Mouse (Mus musculus): ENCODE data around the gene Apeh. TPM values are rescaled to one million over a fixed set of nuclear protein-coding genes. Genes with fewer than 3 reads are reported as not detected.
"Not testable (repeated sequence)": the region's sequence is repeated elsewhere in the genome, so short reads cannot be mapped to it uniquely, and the experiment has no call there.

The Apeh gene
- 57.7 and 57.8 TPM in 2 replicates for polyA plus RNA-seq (2015; fragmentation: Nextera tagmentation; extraction: Ambion mirVana)

GRCm38 (mm10) chr9:108094184-108094941, at the start of gene Apeh:
Apeh (minus strand) TSS chr9:108094606.
- peak within 1 kb of the TSS; percentile 96 for H3K4me2 ChIP-seq
- no peaks in the 10 kb centered on the region for H3K27me3 ChIP-seq
- H3K9ac ChIP-seq, result peak within 1 kb of the TSS; percentile 88
- peak; percentile 90 for ATAC-seq (ENCODE audit: low FRiP score)
- peaks cover 30% of the 10 kb centered on the region for H3K4me1 ChIP-seq (replicated peaks)
- peak within 1 kb of the TSS; percentile 83 for H3K27ac ChIP-seq
- H3K4me3 ChIP-seq, result peak within 1 kb of the TSS; percentile 75
- no peaks in the 10 kb centered on the region for H3K9me3 ChIP-seq
- H3K36me3 ChIP-seq, result peaks cover 53% of the 10 kb centered on the region
- WGBS, result under 1% methylated on average over 52 of the region's 52 CpGs

- WGBS, result 89% methylated on average over 2 of the region's 2 CpGs
- no peak overlapping the region for H3K4me2 ChIP-seq
- peaks cover 8% of the 10 kb centered on the region for H3K4me1 ChIP-seq (replicated peaks)
- no peak overlapping the region for H3K4me3 ChIP-seq
- H3K27ac ChIP-seq, result no peak overlapping the region
- no peaks in the 10 kb centered on the region for H3K9me3 ChIP-seq
- peaks cover 9% of the 10 kb centered on the region for H3K36me3 ChIP-seq
- H3K27me3 ChIP-seq, result no peaks in the 10 kb centered on the region
- H3K9ac ChIP-seq, result no peak overlapping the region
- no peak for ATAC-seq (ENCODE audit: low FRiP score)
Measured at GRCm38 (mm10) chr9:108143470-108143869, 49.1 kb upstream of the Apeh start.

GRCm38 (mm10) chr9:108141387-108141786, 47.0 kb upstream of the Apeh start:
- H3K9ac ChIP-seq, result no peak overlapping the region
- no peak overlapping the region for H3K4me3 ChIP-seq
- H3K4me1 ChIP-seq (replicated peaks), result no peaks in the 10 kb centered on the region
- 91% methylated on average over 10 of the region's 10 CpGs for WGBS
- H3K36me3 ChIP-seq, result peaks cover 30% of the 10 kb centered on the region
- no peaks in the 10 kb centered on the region for H3K27me3 ChIP-seq
- no peak overlapping the region for H3K4me2 ChIP-seq
- H3K9me3 ChIP-seq, result no peaks in the 10 kb centered on the region
- H3K27ac ChIP-seq, result no peak overlapping the region
- no peak for ATAC-seq (ENCODE audit: low FRiP score)

- peaks cover 32% of the 10 kb centered on the region for H3K36me3 ChIP-seq
- 83% methylated on average over 7 of the region's 7 CpGs for whole genome bisulfite sequencing
- no peak overlapping the region for H3K9ac ChIP-seq
- H3K4me3 ChIP-seq, result no peak overlapping the region
- H3K4me2 ChIP-seq, result no peak overlapping the region
- H3K9me3 ChIP-seq, result no peaks in the 10 kb centered on the region
- no peak for ATAC-seq (ENCODE audit: low FRiP score)
- no peaks in the 10 kb centered on the region for H3K27me3 ChIP-seq
- no peak overlapping the region for H3K27ac ChIP-seq
- no peaks in the 10 kb centered on the region for H3K4me1 ChIP-seq (replicated peaks)
Measured at GRCm38 (mm10) chr9:108139963-108140695, 45.7 kb upstream of the Apeh start.

- no peaks in the 10 kb centered on the region for H3K4me1 ChIP-seq (replicated peaks)
- H3K27ac ChIP-seq, result no peak overlapping the region
- H3K36me3 ChIP-seq, result peaks cover 32% of the 10 kb centered on the region
- no peak for ATAC-seq (ENCODE audit: low FRiP score)
- H3K4me2 ChIP-seq, result no peak overlapping the region
- H3K9me3 ChIP-seq, result no peaks in the 10 kb centered on the region
- H3K27me3 ChIP-seq, result no peaks in the 10 kb centered on the region
- 75% methylated on average over 17 of the region's 17 CpGs for WGBS
- H3K4me3 ChIP-seq, result no peak overlapping the region
- H3K9ac ChIP-seq, result no peak overlapping the region
Measured at GRCm38 (mm10) chr9:108139169-108139962, 45.0 kb upstream of the Apeh start.

- H3K4me2 ChIP-seq, result no peak overlapping the region
- no peaks in the 10 kb centered on the region for H3K9me3 ChIP-seq
- no peak for ATAC-seq (ENCODE audit: low FRiP score)
- H3K4me1 ChIP-seq (replicated peaks), result no peaks in the 10 kb centered on the region
- WGBS, result 86% methylated on average over 6 of the region's 6 CpGs
- H3K4me3 ChIP-seq, result no peak overlapping the region
- no peak overlapping the region for H3K9ac ChIP-seq
- no peaks in the 10 kb centered on the region for H3K27me3 ChIP-seq
- no peak overlapping the region for H3K27ac ChIP-seq
- peaks cover 32% of the 10 kb centered on the region for H3K36me3 ChIP-seq
Measured at GRCm38 (mm10) chr9:108138118-108138517, 43.7 kb upstream of the Apeh start.

GRCm38 (mm10) chr9:108137523-108137922, 43.1 kb upstream of the Apeh start:
- Histone ChIP-seq H3K36me3 (peaks cover 32% of the 10 kb centered on the region), H3K4me2 (no peak overlapping the region), H3K9me3 (no peaks in the 10 kb centered on the region), H3K27ac (no peak overlapping the region), H3K9ac (no peak overlapping the region), H3K4me1 (replicated peaks) (no peaks in the 10 kb centered on the region), H3K4me3 (no peak overlapping the region), H3K27me3 (no peaks in the 10 kb centered on the region)
- ATAC-seq (ENCODE audit: low FRiP score), result no peak
- WGBS, result 77% methylated on average over 17 of the region's 17 CpGs

GRCm38 (mm10) chr9:108136930-108137462, 42.6 kb upstream of the Apeh start:
- Histone ChIP-seq H3K4me3 (no peak overlapping the region), H3K27me3 (no peaks in the 10 kb centered on the region), H3K4me2 (no peak overlapping the region), H3K4me1 (replicated peaks) (no peaks in the 10 kb centered on the region), H3K9ac (no peak overlapping the region), H3K27ac (no peak overlapping the region), H3K36me3 (peaks cover 32% of the 10 kb centered on the region), H3K9me3 (no peaks in the 10 kb centered on the region)
- no peak for ATAC-seq (ENCODE audit: low FRiP score)
- WGBS, result 87% methylated on average over 6 of the region's 6 CpGs

GRCm38 (mm10) chr9:108136225-108136624, 41.8 kb upstream of the Apeh start:
- Histone ChIP-seq H3K27ac (no peak overlapping the region), H3K27me3 (no peaks in the 10 kb centered on the region), H3K9ac (no peak overlapping the region), H3K4me3 (no peak overlapping the region), H3K36me3 (peaks cover 37% of the 10 kb centered on the region), H3K9me3 (no peaks in the 10 kb centered on the region), H3K4me2 (no peak overlapping the region), H3K4me1 (replicated peaks) (no peaks in the 10 kb centered on the region)
- ATAC-seq (ENCODE audit: low FRiP score), result no peak
- 26% methylated on average over 1 of the region's 1 CpGs for WGBS

GRCm38 (mm10) chr9:108135679-108136078, 41.3 kb upstream of the Apeh start:
- H3K4me2 ChIP-seq; H3K9me3 ChIP-seq; H3K9ac ChIP-seq; H3K27ac ChIP-seq; H3K27me3 ChIP-seq; ATAC-seq (ENCODE audit: low FRiP score); H3K4me1 ChIP-seq (replicated peaks); H3K4me3 ChIP-seq: not testable (repeated sequence)
- H3K36me3 ChIP-seq, result peaks cover 37% of the 10 kb centered on the region
- WGBS, result 96% methylated on average over 3 of the region's 3 CpGs

- H3K4me2 ChIP-seq, result no peak overlapping the region
- no peaks in the 10 kb centered on the region for H3K4me1 ChIP-seq (replicated peaks)
- H3K4me3 ChIP-seq, result no peak overlapping the region
- H3K36me3 ChIP-seq, result peaks cover 40% of the 10 kb centered on the region
- no peak overlapping the region for H3K27ac ChIP-seq
- WGBS, result 78% methylated on average over 1 of the region's 1 CpGs
- no peak for ATAC-seq (ENCODE audit: low FRiP score)
- no peaks in the 10 kb centered on the region for H3K9me3 ChIP-seq
- no peak overlapping the region for H3K9ac ChIP-seq
- no peaks in the 10 kb centered on the region for H3K27me3 ChIP-seq
Measured at GRCm38 (mm10) chr9:108133478-108133877, 39.1 kb upstream of the Apeh start.

- 98% methylated on average over 3 of the region's 3 CpGs for WGBS
- no peak overlapping the region for H3K27ac ChIP-seq
- H3K36me3 ChIP-seq, result peaks cover 31% of the 10 kb centered on the region
- H3K27me3 ChIP-seq, result no peaks in the 10 kb centered on the region
- no peaks in the 10 kb centered on the region for H3K9me3 ChIP-seq
- H3K4me2 ChIP-seq, result no peak overlapping the region
- H3K4me1 ChIP-seq (replicated peaks), result no peaks in the 10 kb centered on the region
- H3K4me3 ChIP-seq, result no peak overlapping the region
- no peak overlapping the region for H3K9ac ChIP-seq
- no peak for ATAC-seq (ENCODE audit: low FRiP score)
Measured at GRCm38 (mm10) chr9:108132373-108132772, 38.0 kb upstream of the Apeh start.
